Mouse (Mus musculus) cortical plate, adult 2 months (tissue): ENCODE measurements around the gene Luc7l.

Experiments
- CTCF ChIP-seq: fragments of 200-500 bp; IDR thresholded peaks from 2 replicates; pipeline ENCODE4 v1.5.1; 2011; ENCODE audit warnings: mild to moderate bottlenecking, control low read depth, low read length; ENCODE audit not compliant: insufficient read depth; ENCODE audit errors: extremely low read depth
- POLR2A ChIP-seq: fragments of 200-500 bp; IDR thresholded peaks from 2 replicates; pipeline ENCODE4 v1.6.1; 2011; ENCODE audit warnings: mild to moderate bottlenecking, low read length, control low read depth; ENCODE audit not compliant: insufficient read depth; ENCODE audit errors: extremely low read depth

GRCm38 (mm10) chr17:26225150-26225549, 27.5 kb upstream of the Luc7l start:
- no peak for TF ChIP-seq POLR2A
- TF ChIP-seq CTCF = no peak
